Mouse (Mus musculus) neural tube, embryonic 14.5 days (tissue): ENCODE results near the gene Krt81. TPM values are rescaled to one million over a fixed set of nuclear protein-coding genes. Genes with fewer than 3 reads are reported as not detected.

Experiments
- polyA plus RNA-seq: library from polyadenylated mRNA; unstranded; fragments of >200 nt; fragmentation: Nextera tagmentation; extraction: Ambion mirVana; gene quantifications from 2 replicates; pipeline ENCODE4 v1.2.1, GENCODE M21; 2014

Gene Krt81
- polyA plus RNA-seq, 1 experiment from 2014 or later: not detected

Other genes with a start within 250 kb of the Krt81 start
- gene Grasp, start 239.6 kb downstream of the Krt81 start, polyA plus RNA-seq: 1.0 and 2.4 TPM in 2 replicates
- 4.8 and 5.3 TPM in 2 replicates for gene Nr4a1, start 209.5 kb downstream of the Krt81 start, polyA plus RNA-seq
- gene Atg101, start 179.5 kb downstream of the Krt81 start, polyA plus RNA-seq: 69.4 and 75.7 TPM in 2 replicates
- gene 6030408B16Rik, start 170.5 kb downstream of the Krt81 start, polyA plus RNA-seq: 0.22 and 0.64 TPM in 2 replicates
- gene Krt80, start 93.6 kb downstream of the Krt81 start, polyA plus RNA-seq: 0.08 and 0.28 TPM in 2 replicates
- 0.10 and 0.33 TPM in 2 replicates for gene Krt7, start 52.7 kb downstream of the Krt81 start, polyA plus RNA-seq
- gene Krt87, start 24.9 kb downstream of the Krt81 start, polyA plus RNA-seq: 0.19 and 0.40 TPM in 2 replicates
- gene Krt88, start 16.0 kb downstream of the Krt81 start, polyA plus RNA-seq: not detected in 2 replicates
- gene Krt86, start 9.7 kb upstream of the Krt81 start, polyA plus RNA-seq: not detected in 2 replicates
- gene Krt83, start 27.8 kb upstream of the Krt81 start, polyA plus RNA-seq: not detected in 2 replicates
- gene Gm49425, start 53.5 kb upstream of the Krt81 start, polyA plus RNA-seq: 0.29 TPM in 1 of 2 replicates, not detected in the other
- gene Krt84, start 69.1 kb upstream of the Krt81 start, polyA plus RNA-seq: 0.11 TPM in 1 of 2 replicates, not detected in the other
- gene Krt82, start 86.9 kb upstream of the Krt81 start, polyA plus RNA-seq: not detected in 2 replicates
- gene Krt90, start 99.2 kb upstream of the Krt81 start, polyA plus RNA-seq: 0.13 TPM in 2 replicates
- gene Krt75, start 110.2 kb upstream of the Krt81 start, polyA plus RNA-seq: 0.08 TPM in 1 of 2 replicates, not detected in the other
- gene Gm5414, start 164.4 kb upstream of the Krt81 start, polyA plus RNA-seq: not detected in 2 replicates
- gene Gm5478, start 183.6 kb upstream of the Krt81 start, polyA plus RNA-seq: not detected in 2 replicates
- not detected in 2 replicates for gene Krt6b, start 216.5 kb upstream of the Krt81 start, polyA plus RNA-seq
- gene Krt6a, start 230.6 kb upstream of the Krt81 start, polyA plus RNA-seq: not detected in 2 replicates
- not detected in 2 replicates for gene Krt5, start 249.1 kb upstream of the Krt81 start, polyA plus RNA-seq